Mouse (Mus musculus) megakaryocyte, adult 5-6 weeks (primary cell): ENCODE measurements around the gene Srpk2. TPM values are rescaled to one million over a fixed set of nuclear protein-coding genes. Genes with fewer than 3 reads are reported as not detected.
"Not testable (repeated sequence)": the region's sequence is repeated elsewhere in the genome, so short reads cannot be mapped to it uniquely, and the experiment has no call there.

Experiments
- ATAC-seq: 2 replicates; pipeline ENCODE4 v1.8.0; 2016; ENCODE audit warnings: mild to moderate bottlenecking, inconsistent platforms; ENCODE audit not compliant: poor library complexity, severe bottlenecking
- total RNA-seq, 2 experiments: library from RNA; stranded (forward) in 1 of 2; stranded (reverse) in 1 of 2; fragments of 153-499, 151-499 nt in 1 of 2; fragments of 221-1000, 200-1000 nt in 1 of 2; gene quantifications; 2 replicates each; pipeline versions ENCODE4 v1.2.3 to v1.2.4; 2015 to 2017

Gene Srpk2
- 42.0 and 46.9 TPM in 2 replicates for total RNA-seq (2015)
- 52.8 and 62.8 TPM in 2 replicates for total RNA-seq (2017)

DNA sequence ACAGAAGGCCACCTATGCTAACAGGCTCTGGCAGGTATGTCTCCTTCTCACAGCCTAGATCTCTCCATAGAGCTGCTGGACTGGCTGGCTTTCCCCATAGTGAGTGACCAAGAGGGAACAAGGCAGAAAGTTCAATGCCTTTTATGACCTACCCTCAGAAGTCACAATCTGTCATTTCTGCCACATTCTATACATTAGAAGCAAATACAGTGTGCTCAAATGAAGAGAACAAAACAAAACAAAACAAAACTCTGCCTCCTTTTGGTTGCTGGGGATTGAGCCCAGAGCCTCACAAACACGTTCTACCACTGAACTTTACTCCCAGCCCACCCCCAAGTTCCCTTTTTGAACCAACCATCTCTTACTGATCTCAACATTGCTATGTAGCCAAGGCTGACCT is at the start of gene Srpk2:
TSS of gene Srpk2 (minus strand) at position 101 of the 400 bp plus-strand sequence.
- ATAC-seq: no peak

DNA sequence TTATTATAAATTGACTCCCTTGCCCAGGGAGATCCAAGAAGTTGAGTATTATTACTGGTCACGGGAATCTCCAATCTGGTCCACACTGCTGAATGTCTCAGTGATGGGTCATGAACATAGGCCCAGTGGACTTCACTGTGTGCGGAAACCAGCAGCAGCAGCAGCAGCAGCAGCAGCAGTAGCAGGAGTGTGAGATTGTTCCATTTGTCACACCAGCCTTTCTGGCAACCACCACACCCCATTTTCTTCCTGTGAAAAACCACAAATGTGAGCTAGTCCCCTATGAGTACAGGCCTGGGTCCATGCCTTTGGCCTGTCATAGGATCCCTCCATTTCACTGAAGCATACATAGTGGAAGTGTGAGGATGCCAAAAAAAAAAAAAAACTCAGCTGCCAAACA is 37.5 kb upstream of the Srpk2 start:
- ATAC-seq: peak; percentile 62

DNA sequence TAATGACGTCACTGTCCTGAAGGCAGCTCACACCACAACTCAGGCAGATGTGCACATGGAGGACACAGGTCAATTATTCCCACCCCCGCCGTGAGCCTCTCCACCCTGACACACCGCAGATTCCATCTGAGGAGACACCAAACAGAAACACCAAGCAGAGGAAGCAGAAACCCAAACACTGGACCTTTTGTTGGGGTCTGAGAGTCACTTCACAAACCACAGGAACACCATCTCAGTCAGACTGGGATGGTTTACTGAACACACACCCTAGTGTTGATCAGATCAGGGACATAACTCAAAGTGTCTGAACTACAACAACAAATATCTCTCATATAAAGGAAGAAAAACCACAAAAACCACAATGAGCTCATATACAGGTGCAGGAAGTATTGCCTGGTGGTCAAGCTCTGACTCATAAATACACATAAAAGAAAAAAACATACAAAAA is 34.5 kb upstream of the Srpk2 start:
- peak; percentile 76 for ATAC-seq

DNA sequence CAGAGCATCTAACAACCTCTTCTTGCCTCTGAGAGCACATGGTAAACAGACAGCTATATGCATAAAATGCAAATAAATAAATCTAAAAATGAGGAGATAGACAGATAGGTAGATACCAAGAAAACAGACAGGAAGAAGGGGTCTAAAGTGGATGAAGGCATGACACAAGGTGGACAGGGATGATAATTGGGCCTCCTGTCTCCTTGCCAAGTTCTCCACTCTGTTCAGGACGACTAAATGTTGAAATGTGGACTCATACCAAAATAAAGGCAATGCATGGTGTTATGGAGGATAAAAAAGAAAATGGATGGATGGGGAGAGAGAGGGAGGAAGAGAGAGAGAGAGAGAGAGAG is 33.7 kb upstream of the Srpk2 start:
- ATAC-seq: no peak

DNA sequence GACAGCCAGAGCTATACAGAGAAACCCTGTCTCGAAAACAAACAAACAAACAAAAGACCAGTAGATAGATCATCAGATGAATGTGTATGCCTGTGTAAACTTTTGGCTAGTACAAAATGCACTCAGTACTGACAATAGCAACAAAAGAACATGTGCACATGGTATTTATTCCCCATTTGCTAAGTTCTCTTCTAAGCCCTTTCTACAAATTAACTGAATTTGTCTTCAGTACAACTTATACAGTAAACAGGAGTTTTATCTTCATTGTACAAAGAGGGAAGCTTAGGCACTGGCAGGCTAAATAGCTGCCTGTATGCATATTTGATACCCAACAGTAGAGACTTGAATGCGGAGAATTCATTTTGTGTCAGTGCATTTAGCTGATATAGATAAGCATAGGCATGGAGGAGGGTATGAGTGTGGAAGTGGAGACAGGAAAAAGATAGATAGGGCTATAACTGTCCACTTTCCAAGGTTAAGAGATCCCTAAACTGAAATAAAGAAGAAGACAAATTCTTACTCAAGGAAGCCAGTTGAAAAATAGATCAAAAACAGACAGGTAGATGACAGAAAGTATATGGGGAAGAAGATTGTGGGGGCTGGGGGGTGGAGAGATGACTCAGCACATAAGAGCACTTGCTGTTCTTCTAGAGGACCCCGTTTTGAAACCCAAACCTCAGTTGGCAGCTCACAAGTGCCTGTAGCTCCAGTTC is 33.2 kb upstream of the Srpk2 start:
- ATAC-seq: no peak

DNA sequence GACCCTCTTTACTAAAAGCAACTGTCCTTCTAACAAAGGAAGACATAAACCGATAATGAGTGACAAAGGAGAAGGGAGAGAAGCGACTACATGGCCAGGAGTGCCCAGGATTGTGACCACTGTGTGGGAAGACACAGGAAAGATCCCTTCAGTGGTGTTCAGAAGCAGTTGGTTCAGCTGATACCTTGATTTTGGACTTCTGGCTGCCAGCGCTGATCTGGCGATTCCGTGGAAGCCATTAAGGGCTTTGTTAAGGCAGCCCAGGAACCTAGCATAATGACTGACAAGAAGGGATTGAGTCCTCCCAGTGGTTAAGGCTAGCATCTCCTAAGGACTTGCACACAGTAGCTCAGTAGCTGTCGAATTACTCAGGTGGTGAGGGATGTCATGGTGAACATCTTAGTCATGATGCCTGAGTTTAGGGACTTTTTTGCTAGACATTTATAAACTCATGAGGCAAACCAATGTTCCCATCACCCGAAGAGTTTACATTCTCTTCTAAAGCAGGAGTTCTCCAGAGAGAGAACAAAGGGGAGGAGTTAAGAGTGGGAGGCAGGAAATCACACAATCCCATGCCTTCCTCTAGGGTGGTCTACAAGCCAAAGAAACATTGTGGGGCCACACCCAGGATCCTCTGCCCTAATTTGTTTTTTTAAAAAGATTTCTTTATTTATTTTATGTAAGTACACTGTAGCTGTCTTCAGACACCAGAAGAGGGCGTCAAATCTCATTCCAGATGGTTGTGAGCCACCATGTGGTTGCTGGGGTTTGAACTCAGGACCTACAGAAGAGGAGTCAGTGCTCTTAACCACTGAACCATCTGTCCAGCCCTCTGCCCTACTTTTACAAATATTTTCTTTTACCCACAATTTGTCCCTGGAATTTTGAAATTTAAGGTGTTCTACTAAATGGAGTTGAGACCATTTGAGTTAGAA is 29.3 kb upstream of the Srpk2 start:
- ATAC-seq: no peak

DNA sequence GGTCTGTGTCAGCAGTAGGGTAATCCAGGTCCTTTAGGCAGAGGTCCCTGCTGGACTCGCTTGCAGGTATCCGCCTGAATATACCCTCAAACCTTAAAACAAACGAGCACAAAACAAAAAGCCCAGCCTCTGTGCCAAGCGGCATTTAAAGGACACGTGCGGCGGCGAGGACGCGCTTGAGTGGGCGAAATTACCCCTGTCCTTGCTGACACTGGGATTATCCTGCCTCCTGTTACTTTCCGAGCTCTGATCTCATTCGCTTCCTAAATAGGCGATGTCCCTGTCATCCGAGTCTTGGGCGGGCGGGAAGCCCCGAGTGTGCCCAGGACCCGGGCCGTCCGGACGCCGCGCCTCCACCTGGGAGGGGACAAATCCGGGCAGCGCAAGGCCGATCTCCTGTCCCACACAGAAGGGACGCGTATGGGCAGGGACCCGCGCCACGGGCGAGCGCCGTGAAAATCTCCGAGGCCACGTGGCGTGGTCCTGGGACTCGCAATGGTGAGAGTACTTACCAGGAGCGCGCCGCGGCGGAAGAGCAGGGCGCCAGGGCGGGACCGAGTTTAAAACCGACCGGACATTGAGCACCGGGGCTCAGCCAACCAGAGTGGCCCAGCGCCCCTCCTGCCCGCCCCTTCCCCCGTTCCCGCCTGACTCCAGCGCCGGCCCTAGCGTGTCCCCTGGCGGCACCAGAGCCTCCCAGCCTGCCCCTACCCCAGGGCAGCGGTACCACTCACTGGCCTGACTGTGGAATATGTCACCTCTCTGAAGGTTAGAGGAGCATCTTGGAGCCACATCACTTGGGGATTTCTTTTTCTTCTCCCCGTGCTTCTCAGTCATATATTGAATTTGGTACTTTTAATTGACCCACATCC is 27.9 kb upstream of the Srpk2 start:
- ATAC-seq: peak; percentile 100

DNA sequence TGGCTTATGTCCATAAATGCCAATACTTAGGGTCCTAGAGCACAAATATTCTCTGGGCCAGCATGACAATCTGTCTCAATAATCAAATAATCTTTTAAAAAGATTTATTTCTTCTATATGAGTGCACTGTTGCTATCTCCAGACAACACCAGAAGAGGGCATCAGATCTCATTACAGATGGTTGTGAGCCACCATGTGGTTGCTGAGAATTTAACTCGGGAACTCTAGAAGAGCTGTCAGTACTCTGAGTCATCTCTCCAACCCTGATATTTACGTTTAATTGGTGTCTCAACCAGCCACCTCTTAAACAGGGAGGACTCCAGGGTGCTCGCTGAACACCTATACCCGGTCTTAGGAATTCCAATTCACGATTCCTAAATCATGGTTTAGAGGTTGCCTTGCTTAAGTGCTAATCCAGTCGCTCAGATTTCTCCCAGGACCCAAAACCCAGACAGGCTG is 27.3 kb upstream of the Srpk2 start:
- not testable (repeated sequence) for ATAC-seq

DNA sequence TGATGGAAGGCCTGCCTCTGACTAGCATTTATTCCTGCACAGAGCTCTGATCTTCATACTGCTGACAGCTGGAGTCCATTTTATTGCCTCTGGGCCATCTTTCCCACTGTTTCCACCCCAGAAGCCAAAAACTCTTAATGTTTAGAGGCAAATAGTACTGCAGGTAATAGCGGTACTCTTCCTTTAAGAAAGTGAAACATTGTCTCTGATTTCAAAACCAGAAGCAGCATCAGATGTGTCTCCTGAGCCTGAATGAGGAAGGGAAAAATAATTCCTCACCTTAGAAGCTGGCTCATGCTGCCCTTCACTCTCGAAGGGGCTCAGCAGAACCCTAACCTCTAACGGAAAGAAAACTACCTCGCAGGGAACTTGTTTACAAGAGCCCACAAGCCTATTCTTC is 26.8 kb upstream of the Srpk2 start:
- ATAC-seq: no peak

DNA sequence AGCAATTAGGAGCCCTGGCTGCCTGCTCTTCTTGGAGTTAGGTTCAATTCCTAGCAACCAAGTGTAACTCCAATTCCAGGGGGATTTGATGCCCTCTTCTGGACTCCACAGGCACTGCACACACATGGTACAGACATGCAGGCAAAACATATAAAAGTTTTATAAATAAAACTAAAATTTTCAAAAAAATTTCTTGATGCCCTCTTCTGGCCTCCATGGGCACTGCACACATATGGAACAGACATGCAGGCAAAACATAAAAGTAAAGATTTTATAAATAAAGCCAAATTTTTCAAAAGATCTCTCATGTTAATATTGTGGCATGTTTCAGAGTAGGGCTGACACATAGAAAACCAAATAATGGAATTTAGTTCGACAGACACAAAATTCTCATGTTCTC is 25.2 kb upstream of the Srpk2 start:
- ATAC-seq: no peak

DNA sequence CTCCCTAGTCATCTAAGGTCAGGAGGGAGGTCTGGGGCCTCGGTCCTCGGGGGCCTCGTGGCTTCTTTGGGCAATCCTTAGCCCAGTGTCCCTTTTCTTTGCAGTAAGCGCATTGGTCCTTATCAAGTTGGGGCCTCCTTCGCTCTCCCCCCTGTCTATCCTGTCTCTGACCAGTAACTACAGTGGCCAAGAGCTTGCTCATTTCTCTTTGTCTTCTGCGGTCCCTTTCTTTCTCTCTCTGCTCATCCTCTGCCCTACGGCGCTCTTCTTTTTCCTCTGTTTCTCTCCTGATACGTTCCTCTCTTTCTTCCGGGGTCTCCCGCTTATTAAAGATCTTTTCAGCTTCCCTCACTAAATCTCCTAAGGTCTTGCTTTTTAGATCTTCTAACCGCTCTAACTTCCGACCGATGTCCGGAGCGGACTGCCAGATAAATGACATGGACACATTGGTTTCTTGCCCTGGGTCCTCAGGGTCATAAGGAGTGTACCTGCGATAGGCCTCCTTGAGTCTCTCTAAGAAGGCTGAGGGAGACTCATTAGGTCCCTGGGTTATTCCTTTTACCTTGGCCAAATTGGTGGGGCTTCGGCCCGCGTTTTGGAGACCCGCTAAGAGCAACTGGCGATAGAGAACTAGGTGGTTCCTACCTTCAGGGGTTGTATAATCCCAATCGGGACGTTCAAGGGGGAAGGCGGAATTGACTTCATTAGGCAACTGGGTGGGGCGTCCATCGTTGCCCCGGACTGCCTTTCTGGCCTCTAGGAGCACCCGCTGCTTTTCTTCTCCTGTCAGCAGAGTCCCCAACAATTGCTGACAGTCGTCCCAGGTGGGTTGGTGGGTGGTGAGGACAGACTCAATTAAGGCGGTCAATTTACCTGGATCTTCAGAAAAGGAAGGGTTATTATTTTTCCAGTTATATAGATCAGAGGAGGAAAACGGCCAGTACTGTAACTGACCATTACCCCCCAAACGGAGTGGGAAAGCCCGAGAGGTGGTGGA is 22.5 kb upstream of the Srpk2 start:
- not testable (repeated sequence) for ATAC-seq

DNA sequence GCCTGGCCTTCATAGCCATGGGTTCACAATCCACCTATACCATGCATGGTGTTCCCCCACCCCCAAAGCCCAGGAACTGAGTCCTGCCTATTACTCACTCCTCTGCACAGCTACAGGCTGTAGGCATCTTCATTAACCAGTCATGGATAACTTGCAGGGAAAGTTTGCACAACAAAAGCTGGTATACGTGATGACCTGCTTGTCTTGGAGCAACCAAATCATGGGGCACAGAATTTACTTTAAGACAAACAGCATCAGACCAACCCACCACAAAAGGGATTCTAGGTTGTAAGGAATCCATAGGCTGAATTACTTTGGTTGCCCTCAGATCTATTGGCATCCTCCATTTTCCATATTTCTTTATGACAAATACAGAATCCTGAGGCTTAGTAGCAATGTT is 13.0 kb upstream of the Srpk2 start:
- ATAC-seq: no peak

DNA sequence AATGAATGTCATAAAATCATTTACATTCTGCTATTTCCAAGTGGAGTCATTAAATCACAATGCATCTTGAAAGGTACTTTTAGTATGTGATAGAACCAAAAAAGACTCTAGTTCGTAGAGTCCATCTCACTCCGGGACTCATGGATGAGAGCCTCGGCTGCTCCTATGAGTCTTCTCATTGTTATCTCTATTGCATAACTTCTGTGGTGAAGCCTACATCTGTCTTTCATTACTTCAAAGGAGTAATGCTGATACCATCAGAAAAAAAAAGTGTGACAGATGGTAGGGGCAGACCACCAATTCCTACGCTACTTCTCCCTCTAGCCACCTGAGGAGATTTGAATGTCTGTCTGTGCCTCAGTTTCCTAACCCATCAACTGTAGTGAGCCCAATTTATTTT is 986 bp downstream of the Srpk2 start:
- ATAC-seq: no peak

DNA sequence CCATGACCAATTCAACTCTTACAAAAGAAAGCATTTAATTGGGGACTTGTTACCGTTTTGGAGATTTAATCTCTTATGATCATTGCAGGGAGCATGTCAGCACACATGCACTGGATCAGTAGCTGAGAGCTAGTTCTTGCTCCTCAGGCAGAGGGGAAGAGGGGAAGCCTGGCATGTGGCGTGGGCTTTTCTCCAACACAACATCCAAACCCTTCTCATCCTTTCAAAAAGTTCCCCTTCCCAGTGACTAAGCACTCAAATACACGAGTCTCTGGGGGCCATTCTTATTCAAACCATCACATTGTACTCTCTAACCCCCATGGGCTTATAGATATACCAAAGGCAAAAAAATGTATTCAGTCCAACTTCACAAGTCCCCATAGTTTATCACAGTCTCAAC is 5.4 kb downstream of the Srpk2 start:
- ATAC-seq: no peak

DNA sequence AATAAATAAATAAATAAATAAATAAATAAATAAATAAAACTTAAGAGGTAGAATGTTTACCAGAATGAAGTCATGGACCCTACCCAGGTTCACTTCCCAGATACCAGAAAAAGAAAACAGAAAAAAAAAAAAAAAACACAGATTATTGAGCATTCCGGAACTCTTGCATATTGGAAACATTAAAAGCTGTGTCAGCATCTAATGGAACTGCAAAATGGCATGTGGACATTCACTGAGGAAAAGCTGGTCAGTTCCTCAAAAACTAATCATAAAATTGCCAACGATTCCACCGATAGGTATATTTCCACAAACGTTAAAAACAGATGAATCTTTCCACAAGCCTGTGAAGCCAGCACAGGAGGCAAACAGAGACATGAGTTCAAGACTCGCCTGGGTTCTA is 6.5 kb downstream of the Srpk2 start:
- no peak for ATAC-seq

DNA sequence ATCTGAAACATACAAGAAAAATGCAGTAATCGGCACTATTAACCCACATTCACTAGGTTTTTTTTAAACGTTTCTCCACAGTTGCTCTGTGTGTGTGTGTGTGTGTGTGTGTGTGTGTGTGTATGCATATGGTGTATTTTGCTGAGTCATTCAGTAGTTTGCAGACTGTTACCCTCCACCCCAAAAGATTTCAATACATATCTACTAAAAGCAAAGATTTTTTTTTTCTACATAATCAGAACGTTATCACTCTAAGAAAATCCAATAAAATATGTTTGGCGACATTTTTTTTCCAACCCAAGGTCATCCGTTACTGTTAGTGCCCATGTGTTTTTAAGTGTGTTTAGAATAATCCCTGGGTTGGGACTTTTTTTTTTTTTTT is 7.4 kb downstream of the Srpk2 start:
- no peak for ATAC-seq

DNA sequence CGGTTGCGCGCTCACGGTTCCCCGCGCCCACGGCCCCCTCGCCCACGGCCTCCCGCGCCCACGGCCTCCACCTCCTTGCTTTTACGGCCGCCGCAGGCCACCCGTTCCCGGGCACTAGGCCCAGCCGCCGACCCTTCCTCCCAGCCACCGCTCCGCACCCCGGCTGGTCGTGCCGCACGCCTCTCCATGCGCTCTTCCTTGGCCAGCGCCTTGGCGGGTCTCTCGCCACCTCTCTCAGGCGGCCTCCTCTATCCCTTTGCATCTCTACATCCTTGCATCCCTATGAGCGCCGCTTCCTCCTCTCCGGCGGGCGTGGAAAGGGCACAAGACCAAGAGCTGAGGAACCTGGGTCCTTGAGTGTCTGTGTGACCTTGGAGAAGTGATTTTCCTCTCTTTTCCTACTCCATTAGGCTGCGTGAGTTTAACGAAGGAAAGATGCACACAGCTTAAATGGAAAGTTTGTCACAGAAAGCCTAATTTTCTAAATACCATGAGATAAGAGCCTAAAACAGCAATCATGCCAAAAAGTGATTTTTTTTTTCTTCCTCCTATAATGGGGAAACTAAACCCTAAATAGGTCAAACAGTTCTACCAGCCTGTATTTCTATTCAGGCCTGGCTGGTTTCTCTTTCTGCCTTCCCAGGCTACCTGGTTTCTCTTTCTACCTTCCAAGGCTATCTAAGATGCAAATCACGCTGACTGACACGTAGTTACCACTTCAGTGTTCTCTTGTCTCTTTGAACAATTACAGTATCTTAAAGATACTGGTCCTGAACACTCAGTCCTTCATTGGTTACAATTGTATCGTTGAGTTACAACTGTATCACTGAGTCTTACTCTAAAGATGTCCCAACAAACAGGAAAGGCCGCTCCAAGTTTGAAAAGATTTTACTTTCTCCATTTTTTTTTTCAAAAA is 8.0 kb downstream of the Srpk2 start:
- ATAC-seq: peak; percentile 26; the same call in 1 of the 2 replicates

DNA sequence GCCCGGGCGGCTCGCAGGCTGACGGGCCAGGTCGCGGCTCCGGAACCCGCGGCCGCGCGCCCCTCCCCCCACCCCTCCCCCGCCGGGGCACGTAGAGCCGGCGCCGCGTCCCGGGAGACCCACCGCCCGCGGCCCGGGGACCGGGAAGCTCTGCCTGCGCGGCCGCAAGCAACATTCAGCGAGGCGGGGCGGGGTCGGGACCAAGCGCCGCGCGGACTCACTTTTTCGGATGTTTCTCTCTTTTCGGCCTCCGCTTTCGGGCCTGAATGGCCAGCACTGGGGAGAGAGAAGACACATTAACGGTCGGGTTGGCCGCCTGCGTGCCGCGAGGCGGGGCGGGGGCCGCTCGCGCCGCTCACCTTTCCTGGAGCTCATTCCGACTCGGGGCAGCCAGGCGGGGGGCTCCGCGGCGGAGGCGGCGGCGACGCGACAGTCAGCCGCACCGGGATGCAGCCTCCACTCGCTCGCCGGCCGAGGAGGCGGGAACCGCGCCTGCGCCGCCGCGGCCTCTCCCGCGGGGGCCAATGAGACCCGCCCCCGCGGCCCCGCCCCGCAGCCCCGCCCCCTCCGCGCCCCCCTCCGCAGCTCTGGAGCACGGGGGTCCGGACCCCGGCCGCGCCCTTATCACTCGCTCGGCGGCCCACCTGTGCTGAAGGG is 8.8 kb downstream of the Srpk2 start:
- ATAC-seq: peak; percentile 42
